Mouse (Mus musculus) lung, adult 2 months (tissue): ENCODE measurements around the gene Kifc5b. TPM values are rescaled to one million over a fixed set of nuclear protein-coding genes. Genes with fewer than 3 reads are reported as not detected.
A peak's percentile ranks its signal among the peaks of the same experiment; 100 is the strongest.

Experiments
- DNase-seq: peaks from one replicate; pipeline ENCODE4 v3.0.0; 2022
- H3K4me1 ChIP-seq: fragments of 200-500 bp; 2 replicates; pipeline ENCODE4 v1.6.1; 2011; ENCODE audit warnings: low read length; ENCODE audit not compliant: control insufficient read depth, insufficient read depth
- H3K4me3 ChIP-seq: fragments of 200-500 bp; replicated peaks from 2 replicates; pipeline ENCODE3; 2011; ENCODE audit warnings: low read depth, mild to moderate bottlenecking, control low read depth, low read length; ENCODE audit errors: extremely low read depth
- CTCF ChIP-seq: fragments of 200-500 bp; IDR thresholded peaks from 2 replicates; pipeline ENCODE4 v1.5.1; 2011; ENCODE audit warnings: mild to moderate bottlenecking, low read length, control low read depth; ENCODE audit not compliant: insufficient read depth
- POLR2A ChIP-seq: fragments of 200-500 bp; IDR thresholded peaks from 2 replicates; pipeline ENCODE4 v1.6.1; 2011; ENCODE audit warnings: low read depth, mild to moderate bottlenecking, control low read depth, low read length, borderline replicate concordance; ENCODE audit errors: extremely low read depth
- WGBS: fragments of 180-500 bp; shearing (Covaris S2); methylation state at CpG from one replicate; pipeline ENCODE4 v1.1.7; 2018; 5-methylcytosine and 5-hydroxymethylcytosine counted together
- polyA plus RNA-seq: library from polyadenylated mRNA; depleted of rRNA; stranded (reverse); fragments of >200 nt; gene quantifications from 2 replicates; pipeline ENCODE4 v1.2.3, GENCODE M21; 2012

Kifc5b gene
- polyA plus RNA-seq, 1 experiment, result 1.5 TPM

DNA sequence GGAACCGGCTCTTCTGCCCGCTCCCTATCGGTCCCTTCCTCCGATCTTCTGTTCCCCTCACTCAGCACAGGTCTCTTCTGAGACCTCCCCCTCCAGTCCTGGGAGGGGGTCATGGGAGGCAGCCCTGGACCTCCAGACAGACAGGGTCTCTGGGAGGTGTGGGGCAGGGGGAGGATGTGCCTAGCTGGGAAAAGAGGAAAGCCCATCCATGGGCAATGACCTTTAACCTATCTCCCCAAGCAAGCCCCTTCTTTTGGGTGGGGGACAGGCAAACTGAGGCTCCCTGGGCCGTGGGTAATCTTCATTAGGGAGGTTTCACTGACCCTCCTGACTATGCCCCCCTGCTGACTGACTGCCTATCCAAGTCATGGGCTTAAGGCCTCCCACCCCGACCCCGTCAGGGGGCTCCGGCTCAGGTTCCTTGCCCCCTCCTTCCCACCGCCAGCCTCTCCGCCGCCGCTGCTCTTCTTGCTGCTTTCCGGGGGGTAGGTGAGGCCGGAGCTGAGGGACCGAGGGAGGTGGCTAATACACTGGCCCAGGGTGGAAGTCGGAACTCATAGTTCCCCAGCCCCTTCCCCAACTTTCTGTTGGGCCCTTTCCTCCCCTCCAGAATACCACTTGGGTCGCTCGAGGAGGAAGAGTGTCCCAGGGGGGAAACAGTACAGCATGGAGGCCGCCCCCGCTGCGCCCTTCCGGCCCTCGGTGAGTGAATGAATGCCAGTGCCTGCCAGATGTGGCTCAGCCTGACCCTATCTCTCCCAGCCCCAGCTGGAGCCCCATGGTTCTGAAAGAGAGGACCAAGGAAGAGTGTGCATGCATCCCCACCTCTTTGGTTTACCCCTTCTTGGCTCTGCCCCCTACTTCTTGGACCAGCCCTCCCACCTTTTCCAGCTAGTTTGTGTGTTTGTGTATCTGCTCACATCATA, 35.3 kb downstream of the Kifc5b start:
- peaks cover 5% of the 10 kb centered on the region for H3K4me1 ChIP-seq
- TF ChIP-seq CTCF (no peak), POLR2A (no peak)

DNA sequence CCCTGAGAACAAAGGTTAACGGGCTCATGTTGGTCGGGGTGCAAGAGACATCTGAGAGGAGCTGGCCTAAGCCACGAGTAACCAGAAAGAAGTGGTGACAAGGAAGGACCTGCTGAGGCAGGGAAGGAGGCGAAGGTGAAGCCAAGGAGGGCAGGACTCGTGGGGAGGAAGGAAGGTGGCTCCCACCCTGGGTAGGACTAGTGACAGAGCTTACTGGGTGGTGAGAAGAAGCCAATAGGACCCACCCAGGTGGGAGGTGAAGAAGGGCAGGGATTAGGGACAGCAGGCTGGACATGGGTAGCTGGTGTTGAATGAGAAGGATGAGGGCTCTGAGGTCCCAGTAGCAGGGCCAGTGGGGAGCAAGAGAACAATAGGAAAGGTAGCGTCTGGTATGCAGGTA, 36.3 kb downstream of the Kifc5b start:
- WGBS, result 56% methylated on average over 6 of the region's 6 CpGs
- TF ChIP-seq POLR2A (no peak), CTCF (no peak)
- H3K4me1 ChIP-seq, result peaks cover 5% of the 10 kb centered on the region

More for the DNA sequence above, 35.3 kb downstream of the Kifc5b start:
- peak overlapping the region; percentile 11 for H3K4me3 ChIP-seq
- 26% methylated on average over 23 of the region's 23 CpGs for WGBS
- no peak for DNase-seq

DNA sequence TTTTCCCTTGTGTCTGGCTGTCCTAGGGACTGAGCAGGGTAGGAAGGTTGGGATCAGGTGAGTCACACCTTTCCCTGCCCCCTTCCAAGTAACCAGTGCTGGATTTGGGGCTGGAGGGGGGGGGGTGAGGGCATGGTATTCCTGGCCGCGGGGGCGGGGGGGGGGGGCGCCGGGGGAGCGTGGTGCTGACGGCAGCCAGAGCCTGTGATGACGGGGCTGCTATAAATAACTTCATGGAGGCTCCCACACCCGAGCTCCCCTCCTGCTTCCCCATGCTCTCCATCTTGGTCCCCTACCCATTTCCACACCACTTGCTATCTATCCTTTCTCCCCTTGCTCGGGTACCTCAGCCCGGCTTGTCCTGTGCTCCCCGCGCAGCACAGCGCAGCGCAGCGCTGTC, 36.8 kb downstream of the Kifc5b start:
- Histone ChIP-seq H3K4me3 (no peak overlapping the region), H3K4me1 (peaks cover 5% of the 10 kb centered on the region)
- no peak for TF ChIP-seq POLR2A
- no peak for TF ChIP-seq CTCF
- WGBS, result 25% methylated on average over 16 of the region's 16 CpGs
- no peak for DNase-seq

More for the DNA sequence above, 36.3 kb downstream of the Kifc5b start:
- DNase-seq, result no peak
- no peak overlapping the region for H3K4me3 ChIP-seq

DNA sequence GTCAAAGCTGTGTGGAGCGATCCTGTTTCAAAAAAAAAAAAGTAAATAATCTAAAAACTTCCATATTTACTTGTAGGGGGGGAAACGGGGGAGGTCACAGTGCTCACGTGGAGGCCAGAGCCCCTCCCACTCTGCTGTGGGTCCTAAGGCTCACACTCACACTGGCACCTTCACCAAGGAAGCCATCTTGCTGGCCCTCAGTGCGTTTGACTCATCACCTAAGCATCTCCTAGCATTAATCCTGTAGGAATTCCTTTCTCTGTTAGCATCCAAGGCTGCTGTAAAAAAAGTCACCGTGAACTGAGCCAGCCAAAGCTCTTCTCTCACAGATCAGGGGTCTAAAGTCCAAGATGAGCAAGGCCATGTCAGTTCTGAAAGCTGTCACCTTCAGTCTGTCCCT, 39.4 kb downstream of the Kifc5b start:
- no peak for DNase-seq
- no peaks in the 10 kb centered on the region for H3K4me1 ChIP-seq
- whole genome bisulfite sequencing, result 78% methylated on average over 5 of the region's 5 CpGs
- TF ChIP-seq CTCF (no peak), POLR2A (no peak)
- H3K4me3 ChIP-seq, result no peak overlapping the region

DNA sequence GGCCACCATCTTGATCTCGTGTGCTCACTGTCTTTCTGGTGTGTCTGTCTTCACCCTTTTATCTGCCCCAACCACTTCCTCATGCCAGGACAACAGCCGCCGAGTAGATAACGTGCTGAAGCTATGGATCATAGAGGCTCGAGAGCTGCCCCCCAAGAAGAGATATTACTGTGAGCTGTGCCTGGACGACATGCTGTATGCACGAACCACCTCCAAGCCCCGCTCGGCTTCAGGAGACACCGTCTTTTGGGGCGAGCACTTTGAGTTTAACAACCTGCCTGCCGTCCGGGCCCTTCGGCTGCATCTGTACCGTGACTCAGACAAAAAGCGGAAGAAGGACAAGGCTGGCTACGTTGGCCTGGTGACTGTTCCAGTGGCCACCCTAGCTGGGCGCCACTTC, 40.0 kb downstream of the Kifc5b start:
- Histone ChIP-seq H3K4me3 (no peak overlapping the region), H3K4me1 (no peaks in the 10 kb centered on the region)
- no peak for DNase-seq
- WGBS, result 86% methylated on average over 18 of the region's 18 CpGs
- TF ChIP-seq CTCF (no peak), POLR2A (no peak)

DNA sequence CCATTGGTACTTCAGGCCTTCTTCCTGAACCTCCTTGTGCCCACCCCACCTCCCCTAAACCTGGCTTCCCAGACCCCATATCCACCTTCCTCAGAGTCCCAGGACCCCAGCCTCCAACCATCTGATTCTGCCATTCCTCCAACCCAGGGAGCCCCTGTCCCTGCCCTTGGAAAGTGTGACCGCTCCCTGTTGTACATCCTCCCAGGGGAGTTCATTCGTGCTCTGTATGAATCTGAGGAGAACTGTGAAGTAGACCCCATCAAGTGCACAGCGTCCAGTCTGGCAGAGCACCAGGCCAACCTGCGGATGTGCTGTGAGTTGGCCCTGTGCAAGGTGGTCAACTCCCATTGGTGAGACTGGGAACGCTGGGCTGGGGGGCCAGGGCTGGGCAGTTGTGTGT, 41.0 kb downstream of the Kifc5b start:
- H3K4me1 ChIP-seq, result no peaks in the 10 kb centered on the region
- DNase-seq, result no peak
- 92% methylated on average over 5 of the region's 5 CpGs for WGBS

DNA sequence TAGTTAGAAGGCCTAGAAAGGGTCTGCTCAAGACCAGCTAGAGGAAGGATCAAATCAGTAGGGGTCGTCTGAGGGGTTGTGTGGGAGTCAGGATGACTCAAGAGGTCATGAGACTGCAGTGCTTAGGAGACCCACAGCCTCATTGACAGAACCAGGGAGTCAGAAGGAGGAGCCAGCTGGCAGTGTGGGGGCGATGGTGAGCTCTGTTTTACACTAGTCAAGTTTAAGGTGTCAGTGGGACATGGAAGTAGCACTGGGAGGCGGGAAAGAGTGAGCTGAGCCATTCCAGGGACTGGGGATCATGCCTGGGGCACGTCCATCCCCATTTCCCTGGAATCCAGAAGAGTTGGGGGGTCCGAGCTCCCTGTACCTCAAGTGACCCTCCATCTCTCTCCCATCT, 42.0 kb downstream of the Kifc5b start:
- no peak for DNase-seq
- TF ChIP-seq POLR2A (no peak), CTCF (no peak)
- Histone ChIP-seq H3K4me3 (no peak overlapping the region), H3K4me1 (no peaks in the 10 kb centered on the region)
- 67% methylated on average over 5 of the region's 5 CpGs for WGBS

More for the DNA sequence above, 41.0 kb downstream of the Kifc5b start:
- TF ChIP-seq CTCF, result no peak
- TF ChIP-seq POLR2A, result no peak
- no peak overlapping the region for H3K4me3 ChIP-seq

DNA sequence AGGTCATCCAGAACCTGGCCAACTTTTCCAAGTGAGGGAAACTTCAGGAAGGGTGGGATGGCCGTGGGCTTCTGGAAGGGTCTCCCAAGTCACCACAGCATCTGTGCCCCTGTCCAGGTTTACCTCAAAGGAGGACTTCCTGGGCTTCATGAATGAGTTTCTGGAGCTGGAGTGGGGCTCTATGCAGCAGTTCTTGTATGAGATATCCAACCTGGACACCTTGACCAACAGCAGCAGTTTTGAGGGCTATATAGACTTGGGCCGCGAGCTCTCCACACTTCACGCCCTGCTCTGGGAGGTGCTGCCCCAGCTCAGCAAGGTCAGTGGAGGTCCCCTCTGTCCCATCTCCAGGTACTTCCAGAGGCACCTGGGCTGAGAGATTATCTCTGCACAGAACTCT, 42.9 kb downstream of the Kifc5b start:
- 90% methylated on average over 4 of the region's 4 CpGs for WGBS
- no peak for DNase-seq
- H3K4me3 ChIP-seq, result no peak overlapping the region
- TF ChIP-seq CTCF, result no peak
- TF ChIP-seq POLR2A, result no peak
- no peaks in the 10 kb centered on the region for H3K4me1 ChIP-seq

DNA sequence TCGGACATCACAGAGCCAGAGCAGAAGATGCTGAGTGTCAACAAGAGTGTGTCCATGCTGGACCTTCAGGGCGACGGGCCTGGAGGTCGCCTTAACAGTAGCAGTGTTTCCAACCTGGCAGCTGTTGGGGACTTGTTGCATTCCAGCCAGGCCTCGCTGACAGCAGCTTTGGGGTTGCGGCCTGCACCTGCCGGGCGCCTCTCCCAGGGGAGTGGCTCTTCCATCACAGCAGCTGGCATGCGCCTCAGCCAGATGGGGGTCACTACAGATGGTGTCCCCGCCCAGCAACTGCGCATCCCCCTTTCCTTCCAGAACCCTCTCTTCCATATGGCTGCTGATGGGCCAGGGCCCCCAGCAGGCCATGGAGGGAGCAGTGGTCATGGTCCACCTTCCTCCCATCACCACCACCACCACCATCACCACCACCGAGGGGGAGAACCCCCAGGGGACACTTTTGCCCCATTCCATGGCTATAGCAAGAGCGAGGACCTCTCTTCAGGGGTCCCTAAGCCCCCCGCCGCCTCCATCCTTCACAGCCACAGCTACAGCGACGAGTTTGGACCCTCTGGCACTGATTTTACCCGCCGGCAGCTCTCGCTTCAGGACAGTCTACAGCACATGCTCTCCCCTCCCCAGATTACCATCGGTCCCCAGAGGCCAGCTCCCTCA, 44.8 kb downstream of the Kifc5b start:
- 86% methylated on average over 19 of the region's 21 CpGs for WGBS
- no peak overlapping the region for H3K4me3 ChIP-seq
- no peak for DNase-seq
- H3K4me1 ChIP-seq, result no peaks in the 10 kb centered on the region
- TF ChIP-seq CTCF, result no peak
- no peak for TF ChIP-seq POLR2A

DNA sequence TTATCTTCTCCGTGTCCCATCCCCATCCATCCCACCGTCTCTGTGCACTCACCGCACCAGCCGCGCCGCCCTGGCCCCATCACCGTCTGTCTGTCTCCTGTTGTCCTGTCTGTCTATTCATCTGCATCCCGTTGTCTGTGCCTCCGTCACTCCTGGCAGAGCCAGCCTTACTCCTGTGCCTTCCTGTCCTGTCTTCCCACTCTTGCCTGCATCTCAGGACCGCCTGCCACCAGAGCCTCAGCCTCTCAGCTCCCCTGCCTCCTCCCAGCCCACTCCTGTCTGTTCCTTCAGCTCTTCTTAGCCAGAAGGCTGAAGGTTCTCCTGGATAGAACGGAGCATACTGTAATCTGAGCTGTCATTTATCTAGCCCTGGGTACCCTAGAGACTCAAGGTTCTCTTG, 50.1 kb downstream of the Kifc5b start:
- DNase-seq, result no peak
- Histone ChIP-seq H3K4me1 (no peaks in the 10 kb centered on the region), H3K4me3 (no peak overlapping the region)
- 91% methylated on average over 11 of the region's 11 CpGs for WGBS
- TF ChIP-seq POLR2A (no peak), CTCF (no peak)
